Mouse (Mus musculus) embryonic fibroblast, embryonic 13.5 days (primary cell): ENCODE results near the gene Zfp970. TPM values are rescaled to one million over a fixed set of nuclear protein-coding genes. Genes with fewer than 3 reads are reported as not detected.
"Not testable (repeated sequence)": the region's sequence is repeated elsewhere in the genome, so short reads cannot be mapped to it uniquely, and the experiment has no call there.

Source experiments
- H3K27ac ChIP-seq: 2 replicates; pipeline ENCODE4 v1.5.1; 2012; ENCODE audit warnings: low read length, control low read depth, inconsistent platforms; ENCODE audit not compliant: insufficient read depth
- H3K4me1 ChIP-seq: 2 replicates; pipeline ENCODE4 v1.6.1; 2011; ENCODE audit warnings: low read length; ENCODE audit not compliant: control insufficient read depth, insufficient read depth
- H3K4me3 ChIP-seq: 2 replicates; pipeline ENCODE4 v1.5.1; 2011; ENCODE audit warnings: mild to moderate bottlenecking, control low read depth, low read length; ENCODE audit not compliant: insufficient read depth
- CTCF ChIP-seq: IDR thresholded peaks from 2 replicates; pipeline ENCODE4 v1.5.1; 2011; ENCODE audit warnings: mild to moderate bottlenecking, control low read depth, low read length, moderate library complexity, borderline replicate concordance; ENCODE audit not compliant: insufficient read depth
- POLR2A ChIP-seq: IDR thresholded peaks from 2 replicates; pipeline ENCODE4 v1.6.1; 2011; ENCODE audit warnings: low read depth, mild to moderate bottlenecking, control low read depth, low read length, moderate library complexity
- polyA plus RNA-seq: library from polyadenylated mRNA; stranded (reverse); fragments of >200 nt; gene quantifications from 2 replicates; pipeline ENCODE4 v1.2.4, GENCODE M21; 2011; ENCODE audit warnings: low read depth; ENCODE audit not compliant: missing spikeins, insufficient read length

Gene Zfp970
- polyA plus RNA-seq, 1 experiment, result 22.5 TPM

DNA sequence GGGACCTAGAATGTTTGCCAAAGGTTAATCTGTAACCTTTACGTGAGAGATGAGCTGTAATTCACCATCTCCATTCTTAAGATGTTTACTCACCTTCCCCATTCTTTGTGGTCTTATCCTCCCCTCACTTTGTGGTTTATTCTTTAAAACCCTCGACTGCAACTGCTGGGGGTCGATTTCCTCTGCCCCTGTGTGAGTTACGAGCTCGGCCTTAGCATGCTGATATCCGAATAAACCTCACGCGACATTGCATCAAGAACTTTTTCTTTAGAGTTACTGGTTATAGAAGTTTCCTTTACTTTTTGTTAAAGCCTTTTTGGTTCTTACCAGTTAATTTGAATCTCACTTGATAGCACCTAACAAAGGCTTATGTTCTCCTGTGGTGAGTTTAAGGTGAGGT lies 55.5 kb downstream of the Zfp970 start:
- TF ChIP-seq CTCF, result no peak
- no peak for TF ChIP-seq POLR2A
- Histone ChIP-seq H3K4me1 (no peaks in the 10 kb centered on the region), H3K27ac (no peak overlapping the region), H3K4me3 (no peak overlapping the region)

DNA sequence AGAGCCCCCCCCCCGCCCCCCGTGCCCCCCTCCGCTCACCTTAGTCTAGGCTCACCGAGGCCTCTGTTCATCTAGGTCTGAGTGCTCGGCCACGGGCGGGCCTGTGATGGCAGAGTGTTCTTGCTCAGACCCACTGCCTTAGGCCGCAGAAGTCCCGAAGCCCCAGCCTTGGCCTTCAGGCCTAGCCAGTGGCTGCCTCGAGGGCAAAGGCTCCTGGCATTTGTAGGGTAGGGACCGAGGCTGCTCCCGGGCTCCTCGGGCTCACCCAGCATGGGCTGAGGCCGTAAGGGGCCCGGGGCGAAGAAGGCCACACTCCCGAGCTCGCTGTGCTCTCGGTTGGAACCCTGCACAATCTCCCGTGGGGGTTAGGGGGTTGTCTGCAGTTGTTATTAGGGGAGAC lies 58.5 kb downstream of the Zfp970 start:
- Histone ChIP-seq H3K27ac (no peak overlapping the region), H3K4me3 (no peak overlapping the region), H3K4me1 (no peaks in the 10 kb centered on the region)
- TF ChIP-seq POLR2A, result no peak
- no peak for TF ChIP-seq CTCF

DNA sequence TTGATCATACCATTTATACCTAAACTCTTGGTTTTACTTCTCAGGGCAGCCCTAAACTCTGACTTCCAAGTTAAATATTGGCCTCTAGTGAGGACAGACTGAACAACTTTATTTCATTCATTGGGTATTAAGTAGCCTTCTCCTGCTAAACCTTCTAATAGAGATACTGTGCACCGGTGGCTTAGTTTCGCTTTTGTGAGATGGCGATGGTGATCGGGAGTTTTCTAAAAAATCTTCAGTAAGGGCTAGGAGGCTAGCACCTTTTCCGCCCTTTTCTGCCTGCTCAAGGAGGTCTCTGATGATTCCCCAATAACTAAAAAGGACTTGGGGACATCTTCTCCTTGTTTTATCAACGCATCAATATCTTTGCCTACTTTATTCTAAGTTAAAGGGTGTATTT lies 59.1 kb downstream of the Zfp970 start:
- H3K4me1 ChIP-seq, H3K4me3 ChIP-seq, H3K27ac ChIP-seq: not testable (repeated sequence)

DNA sequence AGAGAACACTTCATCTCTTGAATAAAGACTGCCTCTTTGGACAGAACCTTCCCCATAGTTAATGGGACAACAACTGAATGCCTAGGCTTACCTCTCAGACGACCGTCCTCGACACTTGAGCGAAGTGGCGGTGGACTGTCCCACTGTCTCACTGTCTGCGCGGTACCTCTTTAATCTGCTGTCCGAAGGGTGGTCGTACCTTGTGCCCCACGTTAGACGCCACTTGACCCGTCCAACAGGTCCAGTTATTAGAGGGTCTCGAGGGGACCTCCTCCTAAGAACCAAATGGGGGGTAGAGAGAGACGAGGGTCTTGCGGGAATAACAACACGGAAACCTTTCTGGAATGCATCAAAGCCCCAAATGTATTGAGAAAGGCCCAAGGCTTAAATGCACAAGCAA lies 59.6 kb downstream of the Zfp970 start:
- H3K4me3 ChIP-seq, H3K27ac ChIP-seq, H3K4me1 ChIP-seq: not testable (repeated sequence)

Other genes starting within 250 kb of the Zfp970 start
- gene Gm14409, start 197.7 kb upstream of the Zfp970 start, polyA plus RNA-seq, result 0.72 and 2.6 TPM in 2 replicates
- gene Gm14412, start 140.4 kb upstream of the Zfp970 start, polyA plus RNA-seq, result 0.60 and 0.63 TPM in 2 replicates
- 5.1 and 7.5 TPM in 2 replicates for gene Gm14418, start 66.4 kb upstream of the Zfp970 start, polyA plus RNA-seq
- 10.0 and 11.1 TPM in 2 replicates for gene Gm14403, start 33.5 kb downstream of the Zfp970 start, polyA plus RNA-seq
- not detected in 2 replicates for gene Gm14406, start 113.5 kb downstream of the Zfp970 start, polyA plus RNA-seq